Mouse (Mus musculus): ENCODE measurements at regions not wholly inside any gene's neighbourhood (a gene's known extent, or its start where the extent isn't known, plus 50 kb on each side); places are given as distances from the start of the nearest gene placed in this dataset.

DNA sequence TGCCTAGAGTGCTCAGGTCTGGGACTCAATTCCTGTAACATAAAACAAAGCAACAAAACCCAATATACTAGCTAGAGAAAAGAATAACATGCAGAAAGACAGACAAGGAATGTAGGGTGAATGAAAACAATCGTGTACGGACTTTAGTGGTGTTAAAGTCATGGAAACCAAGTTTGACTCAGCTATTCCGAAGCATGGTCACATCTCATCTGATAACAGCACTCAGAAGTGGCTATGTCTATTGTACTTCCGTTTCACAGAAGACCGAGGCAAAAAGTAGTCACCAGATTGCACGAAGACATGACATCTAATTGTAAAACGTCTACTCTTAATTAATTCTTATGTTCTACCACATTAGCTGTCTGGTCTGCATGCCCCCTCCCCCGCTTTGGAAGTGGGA, 50.5 kb upstream of the Slc30a5 start:
- 79% methylated on average over 8 of the region's 8 CpGs for WGBS
- Histone ChIP-seq H3K9ac (no peak overlapping the region), H3K4me1 (no peaks in the 10 kb centered on the region), H3K9me3 (no peaks in the 10 kb centered on the region), H3K36me3 (no peaks in the 10 kb centered on the region), H3K27ac (no peak overlapping the region), H3K4me3 (no peak overlapping the region), H3K27me3 (no peaks in the 10 kb centered on the region), H3K4me2 (no peak overlapping the region)
- no peak for ATAC-seq (ENCODE audit: insufficient number of reproducible peaks, low FRiP score, low TSS enrichment, low read depth)

Measured in limb, embryonic 15.5 days (tissue).